Mouse (Mus musculus) spleen, embryonic (tissue): ENCODE data around the gene Lmbr1.

Source experiments
- CTCF ChIA-PET: fragments of 350-600 bp; sonication (Branson Sonifier 250); formaldehyde crosslinking; loops from one replicate; lab custom pipeline; 2022; lab: Charles Lee

Gene Lmbr1

GRCm38 (mm10) chr5:29270879-29271278 lies 107.3 kb downstream of the Lmbr1 start:
- CTCF ChIA-PET = no interaction called here

- CTCF ChIA-PET = no interaction called here
Measured at GRCm38 (mm10) chr5:29253876-29254275, 124.3 kb downstream of the Lmbr1 start.

DNA sequence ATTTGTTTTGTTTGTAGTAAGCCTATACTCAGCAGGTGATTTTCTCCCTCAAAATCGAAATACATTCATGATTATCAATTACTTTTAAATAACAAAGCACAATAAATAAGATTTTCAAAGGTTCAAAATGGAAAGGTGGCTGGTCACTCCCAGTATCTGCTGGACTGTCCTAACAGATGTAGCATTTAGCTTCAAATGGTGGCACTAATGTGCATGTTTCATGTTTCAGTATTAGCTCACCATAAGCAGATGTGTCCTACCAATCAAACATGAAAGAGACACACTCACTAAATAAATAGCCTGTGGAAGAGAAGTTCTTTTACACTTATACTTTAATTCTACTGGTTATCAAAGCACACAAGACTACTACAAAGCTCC lies 126.7 kb downstream of the Lmbr1 start:
- CTCF ChIA-PET = no interaction called here

- CTCF ChIA-PET = no interaction called here
Measured at GRCm38 (mm10) chr5:29250795-29251495, 127.2 kb downstream of the Lmbr1 start.

DNA sequence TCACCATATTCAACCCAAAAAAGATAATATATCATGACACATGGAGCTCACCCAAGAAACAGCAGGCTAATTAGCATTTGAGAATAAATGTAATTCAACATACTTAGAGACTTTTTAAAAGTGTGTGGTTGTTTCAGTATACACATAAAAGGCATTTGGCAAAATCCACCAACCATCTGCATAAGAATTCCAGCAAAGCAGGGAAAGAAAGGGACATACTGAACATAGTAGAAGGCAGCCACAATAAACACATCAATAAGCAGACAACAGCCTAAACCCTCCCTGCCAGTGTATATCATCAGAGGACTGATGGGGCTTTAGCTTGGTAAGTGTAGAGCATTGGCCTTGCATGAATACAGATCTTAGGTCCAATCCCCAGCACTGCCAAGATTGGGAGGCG lies 133.4 kb downstream of the Lmbr1 start:
- CTCF ChIA-PET = no interaction called here

GRCm38 (mm10) chr5:29238379-29238778 lies 139.8 kb downstream of the Lmbr1 start:
- CTCF ChIA-PET = no interaction called here

GRCm38 (mm10) chr5:29230481-29230880 lies 147.7 kb downstream of the Lmbr1 start:
- CTCF ChIA-PET = no interaction called here

DNA sequence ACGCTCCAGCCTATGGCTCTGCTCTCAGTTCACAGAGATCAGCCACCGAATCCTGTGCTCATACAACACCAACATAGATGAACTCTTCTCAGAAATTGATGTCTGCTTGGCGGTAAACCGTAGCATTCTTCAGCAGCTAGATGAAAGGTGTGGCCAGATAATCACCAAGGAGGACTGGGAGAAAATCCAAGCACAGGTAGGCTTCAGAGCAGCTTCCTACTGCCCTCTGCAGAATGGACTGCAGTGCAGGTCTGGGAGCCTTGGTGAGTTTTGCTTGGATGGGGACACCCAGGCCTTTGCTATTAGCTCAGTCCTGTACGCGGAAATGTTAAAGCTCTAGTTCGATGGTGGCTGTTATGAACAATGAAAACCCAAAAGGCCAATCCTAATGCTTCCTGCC lies 154.1 kb downstream of the Lmbr1 start:
- CTCF ChIA-PET = no interaction called here

DNA sequence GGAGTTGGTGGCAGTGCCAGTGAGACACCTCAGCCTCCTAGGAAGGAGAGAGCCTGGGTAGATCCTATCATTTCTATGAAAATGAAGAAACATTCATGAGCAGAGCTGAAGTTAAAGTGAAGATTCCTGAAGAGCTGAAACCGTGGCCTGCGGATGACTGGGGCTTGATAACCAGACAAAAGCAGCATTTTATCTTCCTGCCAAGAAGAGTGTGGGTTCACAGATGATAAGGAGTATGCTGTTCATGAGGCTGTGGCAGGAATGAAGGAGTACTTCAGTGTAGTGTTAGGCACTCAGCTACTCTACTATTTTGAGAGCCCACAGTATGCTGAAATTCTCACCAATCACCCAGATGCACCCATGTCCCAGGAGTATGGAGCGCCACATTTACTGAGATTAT lies 160.2 kb downstream of the Lmbr1 start:
- CTCF ChIA-PET = no interaction called here

GRCm38 (mm10) chr5:29211980-29212555 lies 166.1 kb downstream of the Lmbr1 start:
- CTCF ChIA-PET = no interaction called here

DNA sequence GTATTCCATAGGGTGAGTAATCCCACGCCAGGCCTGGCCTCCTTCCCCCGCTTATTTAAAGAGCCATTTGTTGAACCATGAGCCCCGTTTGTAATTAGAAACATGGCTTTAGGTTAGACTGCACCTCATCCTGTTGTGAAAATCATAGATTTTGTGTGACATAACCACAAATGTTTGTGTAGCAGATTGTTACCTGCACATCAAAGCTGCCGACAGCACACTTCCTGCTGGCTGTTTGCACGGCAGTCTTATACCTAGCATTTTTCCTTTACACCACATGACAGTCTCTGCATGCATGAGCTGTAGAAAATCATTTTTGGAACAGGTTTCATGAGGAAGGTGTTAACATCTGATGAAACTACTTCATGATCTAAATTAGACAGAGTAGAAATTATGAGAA lies 172.5 kb downstream of the Lmbr1 start:
- CTCF ChIA-PET = no interaction called here

DNA sequence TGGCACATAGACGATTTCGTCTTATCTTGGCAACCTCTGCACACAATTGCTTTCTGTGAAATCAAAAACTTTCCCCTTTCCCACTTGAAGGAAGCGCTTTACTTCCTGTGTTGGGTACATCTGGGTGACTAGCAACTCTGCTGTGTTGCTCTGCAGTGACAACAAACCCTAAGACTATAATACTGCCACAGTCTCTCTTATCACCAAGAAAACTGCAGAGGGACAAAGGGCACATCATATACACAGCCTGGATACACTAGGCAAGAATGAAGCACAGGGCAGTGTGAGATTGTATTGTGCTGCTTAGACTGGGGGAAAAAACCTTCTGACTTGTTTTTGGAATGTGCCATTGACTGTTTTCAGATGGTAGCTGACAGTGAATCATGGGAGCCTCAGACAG lies 178.3 kb downstream of the Lmbr1 start:
- CTCF ChIA-PET = interaction anchor here (0.6 kb wide), 1 partner anchor 314 kb away, joined by 3 read pairs; no protein-coding TSS in a partner anchor

DNA sequence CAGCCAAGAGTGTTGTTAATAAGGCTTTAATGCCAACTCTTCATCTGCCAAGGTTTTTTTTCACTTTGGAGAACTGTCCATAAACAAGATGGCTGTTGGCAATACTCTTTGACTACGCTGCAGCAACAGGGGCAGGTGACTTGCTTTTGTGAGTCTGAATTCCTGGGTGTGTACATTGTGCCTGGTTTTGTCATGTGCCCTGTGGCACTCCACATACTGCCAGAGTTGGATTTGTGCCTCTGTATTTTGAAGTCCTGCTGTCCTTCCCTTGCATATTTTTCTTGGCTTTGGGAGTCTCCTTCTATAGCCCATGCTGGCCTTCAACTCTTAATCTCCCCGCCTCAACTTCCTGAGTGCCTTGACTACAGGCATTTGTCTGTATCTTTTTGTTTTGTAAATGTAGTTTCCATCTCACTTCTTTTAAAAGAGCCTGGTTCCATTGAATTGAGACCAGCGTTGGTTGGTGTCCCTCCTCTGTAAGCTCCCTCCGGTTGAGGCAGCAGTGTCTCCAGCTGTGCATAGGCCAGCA lies 179.2 kb downstream of the Lmbr1 start:
- CTCF ChIA-PET = no interaction called here

- CTCF ChIA-PET = no interaction called here
Measured at GRCm38 (mm10) chr5:29197187-29197586, 181.0 kb downstream of the Lmbr1 start.

- CTCF ChIA-PET = no interaction called here
Measured at GRCm38 (mm10) chr5:29196264-29196658, 181.9 kb downstream of the Lmbr1 start.

GRCm38 (mm10) chr5:29195570-29196263 lies 182.5 kb downstream of the Lmbr1 start, which contains the start of gene Rnf32:
Rnf32 (plus strand) TSS chr5:29195992.
- CTCF ChIA-PET = no interaction called here

DNA sequence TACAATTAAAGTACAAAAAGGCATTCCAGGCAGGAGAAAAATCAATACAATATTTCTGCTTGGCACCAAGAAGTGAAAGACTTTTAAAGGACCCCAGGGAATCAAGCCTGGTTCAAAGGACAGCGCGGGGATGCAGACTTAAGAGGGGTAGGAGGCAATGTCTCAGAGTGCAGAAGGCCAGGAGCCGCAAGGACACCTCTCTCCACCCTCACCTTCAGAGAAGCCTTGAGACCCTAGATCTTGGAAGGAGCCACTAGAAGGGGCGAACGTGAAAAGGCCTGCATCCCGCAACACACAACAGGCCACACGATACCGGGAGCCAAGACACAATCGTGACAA lies 183.0 kb downstream of the Lmbr1 start:
- CTCF ChIA-PET = no interaction called here

- CTCF ChIA-PET = no interaction called here
Measured at GRCm38 (mm10) chr5:29186798-29187197, 191.4 kb downstream of the Lmbr1 start.
